Mouse (Mus musculus): ENCODE data around the gene Ovca2. TPM values are rescaled to one million over a fixed set of nuclear protein-coding genes. Genes with fewer than 3 reads are reported as not detected.

Ovca2 gene
- polyA plus RNA-seq, 1 experiment = 28.9 TPM

- peak overlapping the region; percentile 34 for H3K27ac ChIP-seq (ENCODE audit: insufficient read depth, low read length)
Measured at GRCm38 (mm10) chr11:75157901-75158300, 20.7 kb downstream of the Ovca2 start.

DNA sequence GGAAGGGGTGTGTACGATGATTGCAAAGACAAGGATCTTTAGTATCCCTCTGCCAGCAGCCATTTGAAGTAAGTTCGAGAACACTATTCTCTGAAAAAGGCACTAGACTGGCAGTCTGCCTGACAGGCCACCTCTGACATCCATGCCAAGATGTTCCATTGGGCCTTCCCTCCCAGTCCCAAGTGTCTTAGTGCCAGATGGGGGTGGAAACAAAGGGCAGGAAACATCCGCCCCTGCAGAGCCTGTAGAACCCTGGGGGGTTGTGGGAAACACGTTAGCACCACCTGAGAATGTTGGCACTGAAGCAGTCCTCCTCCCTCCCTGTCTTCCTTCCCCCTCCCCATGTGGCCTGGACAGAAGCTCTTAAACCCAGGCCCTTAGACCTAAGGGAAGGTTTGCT, 21.6 kb downstream of the Ovca2 start:
- Histone ChIP-seq H3K4me1 (ENCODE audit: control insufficient read depth, insufficient read depth, low read length) (peaks cover 21% of the 10 kb centered on the region), H3K27ac (ENCODE audit: insufficient read depth, low read length) (no peak overlapping the region), H3K4me3 (ENCODE audit: insufficient read depth, low read length) (no peak overlapping the region)
- no peak for TF ChIP-seq CTCF (IDR thresholded peaks at IDR 0.05; ENCODE audit: borderline replicate concordance, insufficient read depth, low read length)
- TF ChIP-seq POLR2A (IDR thresholded peaks at IDR 0.05; ENCODE audit: low read depth, low read length) = no peak

More at GRCm38 (mm10) chr11:75157901-75158300, 20.7 kb downstream of the Ovca2 start:
- TF ChIP-seq POLR2A (IDR thresholded peaks at IDR 0.05; ENCODE audit: low read depth, low read length) (no peak), CTCF (IDR thresholded peaks at IDR 0.05; ENCODE audit: borderline replicate concordance, insufficient read depth, low read length) (no peak)
- peaks cover 21% of the 10 kb centered on the region for H3K4me1 ChIP-seq (ENCODE audit: control insufficient read depth, insufficient read depth, low read length)
- no peak overlapping the region for H3K4me3 ChIP-seq (ENCODE audit: insufficient read depth, low read length)

- peaks cover 21% of the 10 kb centered on the region for H3K4me1 ChIP-seq (ENCODE audit: control insufficient read depth, insufficient read depth, low read length)
- peak overlapping the region; percentile 76 for H3K27ac ChIP-seq (ENCODE audit: insufficient read depth, low read length)
- no peak overlapping the region for H3K4me3 ChIP-seq (ENCODE audit: insufficient read depth, low read length)
- TF ChIP-seq POLR2A (IDR thresholded peaks at IDR 0.05; ENCODE audit: low read depth, low read length) = no peak
- TF ChIP-seq CTCF (IDR thresholded peaks at IDR 0.05; ENCODE audit: borderline replicate concordance, insufficient read depth, low read length) = no peak
Measured at GRCm38 (mm10) chr11:75156416-75156815, 22.2 kb downstream of the Ovca2 start.

- Histone ChIP-seq H3K27ac (ENCODE audit: insufficient read depth, low read length) (peak overlapping the region; percentile 76), H3K4me1 (ENCODE audit: control insufficient read depth, insufficient read depth, low read length) (peaks cover 21% of the 10 kb centered on the region), H3K4me3 (ENCODE audit: insufficient read depth, low read length) (no peak overlapping the region)
- TF ChIP-seq POLR2A (IDR thresholded peaks at IDR 0.05; ENCODE audit: low read depth, low read length) (no peak), CTCF (IDR thresholded peaks at IDR 0.05; ENCODE audit: borderline replicate concordance, insufficient read depth, low read length) (no peak)
Measured at GRCm38 (mm10) chr11:75155985-75156384, 22.6 kb downstream of the Ovca2 start.

- H3K27ac ChIP-seq (ENCODE audit: insufficient read depth, low read length) = no peak overlapping the region
Measured at GRCm38 (mm10) chr11:75154053-75154585, 24.5 kb downstream of the Ovca2 start.

GRCm38 (mm10) chr11:75152603-75153557, 25.8 kb downstream of the Ovca2 start:
- TF ChIP-seq POLR2A (IDR thresholded peaks at IDR 0.05; ENCODE audit: low read depth, low read length) = no peak
- no peak for TF ChIP-seq CTCF (IDR thresholded peaks at IDR 0.05; ENCODE audit: borderline replicate concordance, insufficient read depth, low read length)
- Histone ChIP-seq H3K4me1 (ENCODE audit: control insufficient read depth, insufficient read depth, low read length) (peaks cover 20% of the 10 kb centered on the region), H3K4me3 (ENCODE audit: insufficient read depth, low read length) (no peak overlapping the region), H3K27ac (ENCODE audit: insufficient read depth, low read length) (no peak overlapping the region)

More at GRCm38 (mm10) chr11:75154053-75154585, 24.5 kb downstream of the Ovca2 start:
- TF ChIP-seq CTCF (IDR thresholded peaks at IDR 0.05; ENCODE audit: borderline replicate concordance, insufficient read depth, low read length) = no peak
- TF ChIP-seq POLR2A (IDR thresholded peaks at IDR 0.05; ENCODE audit: low read depth, low read length) = no peak
- Histone ChIP-seq H3K4me1 (ENCODE audit: control insufficient read depth, insufficient read depth, low read length) (peaks cover 21% of the 10 kb centered on the region), H3K4me3 (ENCODE audit: insufficient read depth, low read length) (no peak overlapping the region)

DNA sequence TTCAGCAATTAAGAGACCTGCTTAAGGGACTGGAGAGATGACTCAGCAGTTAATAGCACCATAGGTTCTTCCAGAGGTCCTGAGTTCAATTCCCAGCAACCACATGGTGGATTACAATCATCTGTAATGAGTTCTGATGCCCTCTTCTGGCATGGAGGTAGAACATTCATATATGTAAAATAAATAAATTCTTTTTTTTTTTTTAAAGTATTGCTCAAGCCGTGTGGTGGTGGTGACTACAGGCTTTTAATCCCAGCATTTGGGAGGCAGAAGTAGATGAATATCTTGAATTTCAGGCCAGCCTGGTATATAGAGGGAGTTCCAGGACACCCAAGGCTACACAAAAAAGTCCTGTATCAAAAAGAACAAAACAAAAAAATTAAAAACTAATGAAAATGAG, 28.3 kb downstream of the Ovca2 start:
- TF ChIP-seq CTCF (IDR thresholded peaks at IDR 0.05; ENCODE audit: borderline replicate concordance, insufficient read depth, low read length) (no peak), POLR2A (IDR thresholded peaks at IDR 0.05; ENCODE audit: low read depth, low read length) (no peak)
- H3K27ac ChIP-seq (ENCODE audit: insufficient read depth, low read length) = no peak overlapping the region
- no peak overlapping the region for H3K4me3 ChIP-seq (ENCODE audit: insufficient read depth, low read length)
- H3K4me1 ChIP-seq (ENCODE audit: control insufficient read depth, insufficient read depth, low read length) = peaks cover 13% of the 10 kb centered on the region

- Histone ChIP-seq H3K27ac (ENCODE audit: insufficient read depth, low read length) (peak overlapping the region; percentile 65; the same call in 1 of the 2 replicates), H3K4me3 (ENCODE audit: insufficient read depth, low read length) (no peak overlapping the region), H3K4me1 (ENCODE audit: control insufficient read depth, insufficient read depth, low read length) (peaks cover 13% of the 10 kb centered on the region)
- TF ChIP-seq CTCF (IDR thresholded peaks at IDR 0.05; ENCODE audit: borderline replicate concordance, insufficient read depth, low read length) (no peak), POLR2A (IDR thresholded peaks at IDR 0.05; ENCODE audit: low read depth, low read length) (no peak)
Measured at GRCm38 (mm10) chr11:75148332-75149035, 30.2 kb downstream of the Ovca2 start.

GRCm38 (mm10) chr11:75147846-75148168, 30.8 kb downstream of the Ovca2 start:
- peaks cover 9% of the 10 kb centered on the region for H3K4me1 ChIP-seq (ENCODE audit: control insufficient read depth, insufficient read depth, low read length)
- peak overlapping the region; percentile 65 for H3K27ac ChIP-seq (ENCODE audit: insufficient read depth, low read length)
- no peak overlapping the region for H3K4me3 ChIP-seq (ENCODE audit: insufficient read depth, low read length)
- no peak for TF ChIP-seq POLR2A (IDR thresholded peaks at IDR 0.05; ENCODE audit: low read depth, low read length)
- no peak for TF ChIP-seq CTCF (IDR thresholded peaks at IDR 0.05; ENCODE audit: borderline replicate concordance, insufficient read depth, low read length)

Measured in embryonic fibroblast, embryonic 13.5 days (primary cell).